Mouse (Mus musculus) forebrain, embryonic 16.5 days (tissue): ENCODE measurements around the gene Dlx6. TPM values are rescaled to one million over a fixed set of nuclear protein-coding genes. Genes with fewer than 3 reads are reported as not detected.

Experiments
- ATAC-seq: fragments of 200-750 bp; cut with Nextera tagmentation; 2 replicates; pipeline ENCODE4 v1.8.0; 2017; ENCODE audit warnings: mild to moderate bottlenecking, moderate library complexity
- H3K27ac ChIP-seq: fragments of 300-500 bp; sonication (generic); 2 replicates; pipeline ENCODE4 v1.5.1; 2014; ENCODE audit warnings: low read length, control low read depth
- H3K27me3 ChIP-seq: fragments of 300-500 bp; sonication (generic); replicated peaks from 2 replicates; pipeline ENCODE4 v1.6.1; 2014; ENCODE audit warnings: low read length; ENCODE audit not compliant: control insufficient read depth, insufficient read depth
- H3K36me3 ChIP-seq: fragments of 300-500 bp; sonication (generic); 2 replicates; pipeline ENCODE4 v1.6.1; 2014; ENCODE audit not compliant: control insufficient read depth, insufficient read depth
- H3K4me1 ChIP-seq: fragments of 300-500 bp; sonication (generic); replicated peaks from 2 replicates; pipeline ENCODE4 v1.6.1; 2014; ENCODE audit warnings: low read length; ENCODE audit not compliant: control insufficient read depth, insufficient read depth
- H3K4me2 ChIP-seq: fragments of 300-500 bp; sonication (generic); 2 replicates; pipeline ENCODE4 v1.6.1; 2014; ENCODE audit warnings: mild to moderate bottlenecking, low read length, control low read depth
- H3K4me3 ChIP-seq: fragments of 300-500 bp; sonication (generic); replicated peaks from 2 replicates; pipeline ENCODE4 v1.5.1; 2014; ENCODE audit warnings: mild to moderate bottlenecking, low read length, control low read depth
- H3K9ac ChIP-seq: fragments of 300-500 bp; sonication (generic); replicated peaks from 2 replicates; pipeline ENCODE4 v1.6.1; 2014; ENCODE audit warnings: low read depth, low read length, control low read depth
- H3K9me3 ChIP-seq: fragments of 300-500 bp; sonication (generic); 2 replicates; pipeline ENCODE4 v1.6.1; 2016; ENCODE audit warnings: low read length; ENCODE audit not compliant: control insufficient read depth
- WGBS: fragments of 180-500 bp; shearing (Covaris S2); extraction: QIAGEN DNeasy Blood & Tissue Kit; methylation state at CpG from one replicate; pipeline ENCODE4 v1.1.7; 2014; 5-methylcytosine and 5-hydroxymethylcytosine counted together
- polyA plus RNA-seq: library from polyadenylated mRNA; unstranded; fragments of >200 nt; fragmentation: Nextera tagmentation; extraction: Ambion mirVana; gene quantifications from 2 replicates; pipeline ENCODE4 v1.2.1, GENCODE M21; 2015

Dlx6 gene
- 7.2 and 12.6 TPM in 2 replicates for polyA plus RNA-seq

DNA sequence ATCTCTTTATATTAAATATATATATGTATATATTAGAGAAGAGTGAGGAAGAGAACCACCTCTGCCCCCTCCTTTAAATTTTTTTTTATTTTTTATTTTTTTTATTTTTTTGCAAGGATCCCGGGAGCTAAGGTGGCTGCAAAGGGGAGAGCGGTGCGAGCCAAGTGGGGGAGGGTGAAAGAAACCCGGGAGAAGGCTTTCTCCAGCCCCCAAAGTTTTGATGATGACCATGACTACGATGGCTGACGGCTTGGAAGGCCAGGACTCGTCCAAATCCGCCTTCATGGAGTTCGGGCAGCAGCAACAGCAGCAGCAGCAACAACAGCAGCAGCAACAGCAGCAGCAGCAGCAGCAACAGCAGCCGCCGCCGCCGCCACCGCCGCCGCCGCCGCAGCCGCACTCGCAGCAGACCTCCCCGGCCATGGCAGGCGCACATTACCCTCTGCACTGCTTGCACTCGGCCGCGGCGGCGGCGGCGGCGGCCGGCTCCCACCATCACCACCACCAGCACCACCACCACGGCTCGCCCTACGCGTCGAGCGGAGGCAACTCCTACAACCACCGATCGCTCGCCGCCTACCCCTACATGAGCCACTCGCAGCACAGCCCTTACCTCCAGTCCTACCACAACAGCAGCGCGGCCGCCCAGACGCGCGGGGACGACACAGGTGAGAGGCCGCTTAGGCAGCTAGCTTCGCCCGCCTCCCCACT lies at the start of gene Dlx6:
Gene Dlx6, plus strand, starts transcription at position 175 of the 711 bp plus-strand sequence.
- H3K9me3 ChIP-seq, result no peaks in the 10 kb centered on the region
- peak within 1 kb of the TSS; percentile 52 for H3K4me3 ChIP-seq
- H3K4me1 ChIP-seq, result peaks cover 24% of the 10 kb centered on the region
- H3K9ac ChIP-seq, result peak within 1 kb of the TSS; percentile 74
- peaks cover 26% of the 10 kb centered on the region for H3K27me3 ChIP-seq
- H3K27ac ChIP-seq, result peak within 1 kb of the TSS; percentile 94
- peak within 1 kb of the TSS; percentile 52 for H3K4me2 ChIP-seq
- peak; percentile 31 for ATAC-seq
- WGBS, result under 1% methylated on average over 51 of the region's 52 CpGs
- no peaks in the 10 kb centered on the region for H3K36me3 ChIP-seq

GRCm38 (mm10) chr6:6816821-6817220 lies 46.3 kb upstream of the Dlx6 start:
- WGBS, result 89% methylated on average over 6 of the region's 6 CpGs
- Histone ChIP-seq H3K9me3 (no peaks in the 10 kb centered on the region; the same call in 1 of the 2 replicates), H3K4me2 (no peak overlapping the region), H3K4me1 (no peaks in the 10 kb centered on the region; the same call in 1 of the 2 replicates), H3K27me3 (no peaks in the 10 kb centered on the region), H3K9ac (no peak overlapping the region), H3K4me3 (no peak overlapping the region), H3K36me3 (no peaks in the 10 kb centered on the region), H3K27ac (no peak overlapping the region)
- peak; percentile 7; the same call in 1 of the 2 replicates for ATAC-seq

DNA sequence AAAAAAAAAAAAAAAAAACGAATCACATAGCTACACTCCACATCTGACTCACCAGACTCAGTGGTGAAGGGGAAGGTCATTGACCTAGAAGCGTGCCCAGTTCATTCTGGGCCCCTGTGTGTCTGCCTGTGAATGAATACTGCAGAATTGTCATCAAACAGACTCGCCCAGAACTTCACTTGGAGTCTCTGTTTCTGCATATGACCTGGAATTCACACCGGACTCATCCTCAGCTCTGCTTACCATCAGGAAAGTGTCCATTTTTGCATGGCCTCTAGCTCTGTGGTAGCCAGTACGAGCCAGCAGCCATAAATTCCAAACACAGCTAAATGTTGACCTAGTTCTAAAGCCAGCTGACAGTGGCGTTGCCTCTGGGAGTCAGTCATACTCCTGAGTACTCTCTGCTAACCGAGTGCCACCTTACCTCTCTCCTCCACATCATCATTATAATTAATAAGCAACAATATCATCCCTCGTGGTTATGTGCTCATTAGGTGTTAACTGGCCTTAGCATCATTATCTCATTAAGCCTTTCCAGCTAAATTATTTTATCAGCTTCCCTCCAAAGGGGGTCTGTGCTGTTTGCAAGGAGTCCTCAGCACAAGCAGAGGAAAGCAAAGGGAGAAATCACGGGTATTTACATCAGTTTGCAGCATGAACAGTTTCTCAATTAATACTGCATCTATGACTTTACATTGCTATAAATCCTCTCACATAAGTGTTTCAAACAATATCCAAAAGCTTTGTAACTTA lies 44.9 kb upstream of the Dlx6 start:
- no peak overlapping the region for H3K4me3 ChIP-seq
- no peaks in the 10 kb centered on the region; the same call in 1 of the 2 replicates for H3K4me1 ChIP-seq
- H3K9me3 ChIP-seq, result no peaks in the 10 kb centered on the region; the same call in 1 of the 2 replicates
- no peak overlapping the region for H3K4me2 ChIP-seq
- 57% methylated on average over 9 of the region's 9 CpGs for WGBS
- H3K9ac ChIP-seq, result no peak overlapping the region
- no peak overlapping the region for H3K27ac ChIP-seq
- no peaks in the 10 kb centered on the region; the same call in 1 of the 2 replicates for H3K27me3 ChIP-seq
- ATAC-seq, result peak; percentile 8; the same call in 1 of the 2 replicates
- H3K36me3 ChIP-seq, result no peaks in the 10 kb centered on the region

- no peaks in the 10 kb centered on the region; the same call in 1 of the 2 replicates for H3K9me3 ChIP-seq
- ATAC-seq, result no peak
Measured at GRCm38 (mm10) chr6:6819134-6819533, 44.0 kb upstream of the Dlx6 start.

GRCm38 (mm10) chr6:6825313-6825712 lies 37.8 kb upstream of the Dlx6 start:
- Histone ChIP-seq H3K9me3 (no peaks in the 10 kb centered on the region), H3K27ac (no peak overlapping the region), H3K4me3 (no peak overlapping the region), H3K4me1 (peaks cover 6% of the 10 kb centered on the region; the same call in 1 of the 2 replicates), H3K9ac (no peak overlapping the region), H3K36me3 (no peaks in the 10 kb centered on the region), H3K27me3 (no peaks in the 10 kb centered on the region; the same call in 1 of the 2 replicates), H3K4me2 (no peak overlapping the region)
- ATAC-seq, result no peak

More at GRCm38 (mm10) chr6:6819134-6819533, 44.0 kb upstream of the Dlx6 start:
- H3K4me3 ChIP-seq, result no peak overlapping the region
- 14% methylated on average over 7 of the region's 7 CpGs for WGBS
- H3K9ac ChIP-seq, result no peak overlapping the region
- H3K4me2 ChIP-seq, result peak overlapping the region; percentile 18; the same call in 1 of the 2 replicates
- no peak overlapping the region for H3K27ac ChIP-seq
- no peaks in the 10 kb centered on the region for H3K36me3 ChIP-seq
- no peaks in the 10 kb centered on the region; the same call in 1 of the 2 replicates for H3K4me1 ChIP-seq
- H3K27me3 ChIP-seq, result no peaks in the 10 kb centered on the region; the same call in 1 of the 2 replicates

DNA sequence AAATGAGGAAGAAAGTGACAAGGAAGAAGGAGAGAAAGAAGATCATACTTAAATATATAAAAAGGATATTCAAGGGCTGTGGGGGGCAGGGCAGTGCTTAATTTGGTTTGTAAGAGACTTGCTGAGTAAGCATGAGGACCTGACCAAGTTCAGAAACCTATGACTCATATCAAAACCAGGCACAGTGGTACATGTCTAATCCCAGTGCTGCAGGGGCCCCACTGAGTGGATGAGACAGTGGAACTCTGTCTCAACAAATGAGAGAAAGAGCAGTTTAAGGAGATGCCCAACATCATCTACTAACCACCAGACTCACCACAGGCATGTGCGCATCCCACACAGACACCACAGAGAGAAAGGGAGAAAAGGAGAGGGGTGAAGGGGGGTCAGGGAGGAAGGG lies 36.3 kb upstream of the Dlx6 start:
- no peak for ATAC-seq
- 91% methylated on average over 1 of the region's 1 CpGs for whole genome bisulfite sequencing

GRCm38 (mm10) chr6:6830446-6830845 lies 32.7 kb upstream of the Dlx6 start:
- no peak for ATAC-seq
- Histone ChIP-seq H3K27me3 (no peaks in the 10 kb centered on the region), H3K27ac (no peak overlapping the region), H3K9me3 (no peaks in the 10 kb centered on the region), H3K4me3 (no peak overlapping the region), H3K9ac (no peak overlapping the region), H3K36me3 (no peaks in the 10 kb centered on the region), H3K4me1 (peaks cover 6% of the 10 kb centered on the region; the same call in 1 of the 2 replicates), H3K4me2 (no peak overlapping the region)
- 82% methylated on average over 7 of the region's 7 CpGs for WGBS

More for the DNA sequence above, 36.3 kb upstream of the Dlx6 start:
- Histone ChIP-seq H3K36me3 (no peaks in the 10 kb centered on the region), H3K4me2 (no peak overlapping the region), H3K27ac (no peak overlapping the region), H3K9ac (no peak overlapping the region), H3K9me3 (no peaks in the 10 kb centered on the region), H3K4me1 (peaks cover 6% of the 10 kb centered on the region; the same call in 1 of the 2 replicates), H3K27me3 (no peaks in the 10 kb centered on the region; the same call in 1 of the 2 replicates), H3K4me3 (no peak overlapping the region)

GRCm38 (mm10) chr6:6833301-6833700 lies 29.8 kb upstream of the Dlx6 start:
- H3K27me3 ChIP-seq, result no peaks in the 10 kb centered on the region
- no peak overlapping the region for H3K9ac ChIP-seq
- H3K9me3 ChIP-seq, result no peaks in the 10 kb centered on the region
- ATAC-seq, result no peak
- 63% methylated on average over 3 of the region's 3 CpGs for WGBS
- H3K27ac ChIP-seq, result no peak overlapping the region
- H3K4me3 ChIP-seq, result no peak overlapping the region
- no peak overlapping the region for H3K4me2 ChIP-seq
- no peaks in the 10 kb centered on the region for H3K36me3 ChIP-seq
- H3K4me1 ChIP-seq, result no peaks in the 10 kb centered on the region

- Histone ChIP-seq H3K27me3 (peaks cover 45% of the 10 kb centered on the region), H3K27ac (no peak overlapping the region), H3K36me3 (no peaks in the 10 kb centered on the region), H3K9ac (no peak overlapping the region), H3K4me2 (no peak overlapping the region; the same call in 1 of the 2 replicates), H3K4me3 (no peak overlapping the region), H3K9me3 (no peaks in the 10 kb centered on the region), H3K4me1 (peaks cover 20% of the 10 kb centered on the region; the same call in 1 of the 2 replicates)
- no peak for ATAC-seq
- 9% methylated on average over 4 of the region's 4 CpGs for WGBS
Measured at GRCm38 (mm10) chr6:6848541-6848940, 14.6 kb upstream of the Dlx6 start.
